Mouse (Mus musculus): ENCODE results near the gene Rad51b. TPM values are rescaled to one million over a fixed set of nuclear protein-coding genes. Genes with fewer than 3 reads are reported as not detected.

The Rad51b gene
- polyA plus RNA-seq, 1 experiment from 2014 or later: 6.4 TPM

GRCm38 (mm10) chr12:79762087-79762486, 465.0 kb downstream of the Rad51b start:
- Histone ChIP-seq H3K27ac (replicated peaks) (peak overlapping the region; percentile 62), H3K4me1 (peaks cover 47% of the 10 kb centered on the region), H3K36me3 (replicated peaks) (no peaks in the 10 kb centered on the region), H3K9me3 (no peaks in the 10 kb centered on the region), H3K27me3 (replicated peaks; ENCODE audit: low read depth, poor library complexity, severe bottlenecking) (no peaks in the 10 kb centered on the region), H3K4me3 (no peak overlapping the region)
- no peak for DNase-seq (ENCODE audit: low spot score)
- WGBS: 77% methylated on average over 2 of the region's 2 CpGs

GRCm38 (mm10) chr12:79762570-79763275, 465.6 kb downstream of the Rad51b start:
- H3K36me3 ChIP-seq (replicated peaks): no peaks in the 10 kb centered on the region
- no peak overlapping the region for H3K4me3 ChIP-seq
- WGBS: 74% methylated on average over 7 of the region's 7 CpGs
- no peak for DNase-seq (ENCODE audit: low spot score)
- no peaks in the 10 kb centered on the region for H3K27me3 ChIP-seq (replicated peaks; ENCODE audit: low read depth, poor library complexity, severe bottlenecking)
- no peaks in the 10 kb centered on the region for H3K9me3 ChIP-seq
- peaks cover 41% of the 10 kb centered on the region for H3K4me1 ChIP-seq
- peak overlapping the region; percentile 62 for H3K27ac ChIP-seq (replicated peaks)

- 87% methylated on average over 6 of the region's 6 CpGs for WGBS
- H3K27ac ChIP-seq (replicated peaks): 0 out of 2 replicates have a peak overlapping the region, but pooled peaks have one; percentile 21
Observed at GRCm38 (mm10) chr12:79766116-79766515, 469.0 kb downstream of the Rad51b start.

GRCm38 (mm10) chr12:79768741-79769322, 471.8 kb downstream of the Rad51b start:
- 92% methylated on average over 7 of the region's 7 CpGs for WGBS
- H3K36me3 ChIP-seq (replicated peaks): no peaks in the 10 kb centered on the region
- no peak overlapping the region for H3K4me3 ChIP-seq
- no peak for DNase-seq (ENCODE audit: low spot score)
- 0 out of 2 replicates have a peak, but pooled peaks cover 2% of the 10 kb centered on the region for H3K4me1 ChIP-seq
- H3K9me3 ChIP-seq: peaks cover 4% of the 10 kb centered on the region; the same call in 1 of the 2 replicates
- no peaks in the 10 kb centered on the region for H3K27me3 ChIP-seq (replicated peaks; ENCODE audit: low read depth, poor library complexity, severe bottlenecking)
- no peak overlapping the region for H3K27ac ChIP-seq (replicated peaks)

More at GRCm38 (mm10) chr12:79766116-79766515, 469.0 kb downstream of the Rad51b start:
- Histone ChIP-seq H3K4me1 (peaks cover 14% of the 10 kb centered on the region), H3K9me3 (no peaks in the 10 kb centered on the region), H3K36me3 (replicated peaks) (no peaks in the 10 kb centered on the region), H3K4me3 (no peak overlapping the region), H3K27me3 (replicated peaks; ENCODE audit: low read depth, poor library complexity, severe bottlenecking) (no peaks in the 10 kb centered on the region)
- no peak for DNase-seq (ENCODE audit: low spot score)

- H3K27me3 ChIP-seq (replicated peaks; ENCODE audit: low read depth, poor library complexity, severe bottlenecking): no peaks in the 10 kb centered on the region
- 93% methylated on average over 9 of the region's 9 CpGs for WGBS
- no peak for DNase-seq (ENCODE audit: low spot score)
- peaks cover 4% of the 10 kb centered on the region; the same call in 1 of the 2 replicates for H3K9me3 ChIP-seq
- H3K4me3 ChIP-seq: no peak overlapping the region
- H3K4me1 ChIP-seq: 0 out of 2 replicates have a peak, but pooled peaks cover 2% of the 10 kb centered on the region
- no peak overlapping the region for H3K27ac ChIP-seq (replicated peaks)
- no peaks in the 10 kb centered on the region for H3K36me3 ChIP-seq (replicated peaks)
Observed at GRCm38 (mm10) chr12:79769763-79770162, 472.7 kb downstream of the Rad51b start.

- no peak for DNase-seq (ENCODE audit: low spot score)
- H3K9me3 ChIP-seq: peaks cover 4% of the 10 kb centered on the region; the same call in 1 of the 2 replicates
- H3K27ac ChIP-seq (replicated peaks): no peak overlapping the region
- no peaks in the 10 kb centered on the region for H3K36me3 ChIP-seq (replicated peaks)
- H3K27me3 ChIP-seq (replicated peaks; ENCODE audit: low read depth, poor library complexity, severe bottlenecking): no peaks in the 10 kb centered on the region
- 0 out of 2 replicates have a peak, but pooled peaks cover 2% of the 10 kb centered on the region for H3K4me1 ChIP-seq
- no peak overlapping the region for H3K4me3 ChIP-seq
- 93% methylated on average over 4 of the region's 4 CpGs for WGBS
Observed at GRCm38 (mm10) chr12:79771194-79771593, 474.1 kb downstream of the Rad51b start.

- peaks cover 5% of the 10 kb centered on the region; the same call in 1 of the 2 replicates for H3K4me1 ChIP-seq
- H3K27ac ChIP-seq (replicated peaks): no peak overlapping the region
- H3K27me3 ChIP-seq (replicated peaks; ENCODE audit: low read depth, poor library complexity, severe bottlenecking): no peaks in the 10 kb centered on the region; the same call in 1 of the 2 replicates
- no peak overlapping the region for H3K4me3 ChIP-seq
- peaks cover 4% of the 10 kb centered on the region; the same call in 1 of the 2 replicates for H3K9me3 ChIP-seq
- no peak for DNase-seq (ENCODE audit: low spot score)
- 90% methylated on average over 3 of the region's 3 CpGs for WGBS
- no peaks in the 10 kb centered on the region for H3K36me3 ChIP-seq (replicated peaks)
Observed at GRCm38 (mm10) chr12:79771741-79772140, 474.7 kb downstream of the Rad51b start.

GRCm38 (mm10) chr12:79773246-79773645, 476.2 kb downstream of the Rad51b start:
- Histone ChIP-seq H3K27me3 (replicated peaks; ENCODE audit: low read depth, poor library complexity, severe bottlenecking) (no peaks in the 10 kb centered on the region; the same call in 1 of the 2 replicates), H3K27ac (replicated peaks) (no peak overlapping the region), H3K4me1 (peaks cover 10% of the 10 kb centered on the region; the same call in 1 of the 2 replicates), H3K4me3 (no peak overlapping the region), H3K36me3 (replicated peaks) (no peaks in the 10 kb centered on the region), H3K9me3 (peaks cover 4% of the 10 kb centered on the region; the same call in 1 of the 2 replicates)
- DNase-seq (ENCODE audit: low spot score): no peak
- 87% methylated on average over 4 of the region's 4 CpGs for WGBS

GRCm38 (mm10) chr12:79774571-79774970, 477.5 kb downstream of the Rad51b start:
- Histone ChIP-seq H3K36me3 (replicated peaks) (no peaks in the 10 kb centered on the region), H3K4me3 (no peak overlapping the region), H3K9me3 (peaks cover 4% of the 10 kb centered on the region; the same call in 1 of the 2 replicates), H3K4me1 (peaks cover 10% of the 10 kb centered on the region; the same call in 1 of the 2 replicates), H3K27ac (replicated peaks) (no peak overlapping the region; the same call in 1 of the 2 replicates), H3K27me3 (replicated peaks; ENCODE audit: low read depth, poor library complexity, severe bottlenecking) (no peaks in the 10 kb centered on the region; the same call in 1 of the 2 replicates)
- WGBS: 79% methylated on average over 4 of the region's 4 CpGs
- DNase-seq (ENCODE audit: low spot score): no peak

GRCm38 (mm10) chr12:79776828-79777227, 479.7 kb downstream of the Rad51b start:
- no peak for DNase-seq (ENCODE audit: low spot score)
- 83% methylated on average over 5 of the region's 5 CpGs for WGBS
- no peaks in the 10 kb centered on the region; the same call in 1 of the 2 replicates for H3K27me3 ChIP-seq (replicated peaks; ENCODE audit: low read depth, poor library complexity, severe bottlenecking)
- 0 out of 2 replicates have a peak overlapping the region, but pooled peaks have one; percentile 14 for H3K27ac ChIP-seq (replicated peaks)
- H3K4me1 ChIP-seq: peaks cover 21% of the 10 kb centered on the region
- H3K9me3 ChIP-seq: peaks cover 4% of the 10 kb centered on the region; the same call in 1 of the 2 replicates
- H3K36me3 ChIP-seq (replicated peaks): no peaks in the 10 kb centered on the region
- H3K4me3 ChIP-seq: no peak overlapping the region

- Histone ChIP-seq H3K36me3 (replicated peaks) (peaks cover 4% of the 10 kb centered on the region), H3K4me1 (peaks cover 21% of the 10 kb centered on the region), H3K9me3 (peaks cover 7% of the 10 kb centered on the region), H3K27me3 (replicated peaks; ENCODE audit: low read depth, poor library complexity, severe bottlenecking) (no peaks in the 10 kb centered on the region; the same call in 1 of the 2 replicates), H3K27ac (replicated peaks) (0 out of 2 replicates have a peak overlapping the region, but pooled peaks have one; percentile 19), H3K4me3 (no peak overlapping the region)
- no peak for DNase-seq (ENCODE audit: low spot score)
- 65% methylated on average over 2 of the region's 2 CpGs for WGBS
Observed at GRCm38 (mm10) chr12:79780745-79781144, 483.7 kb downstream of the Rad51b start.

- H3K4me3 ChIP-seq: no peak overlapping the region
- H3K9me3 ChIP-seq: peaks cover 7% of the 10 kb centered on the region
- DNase-seq (ENCODE audit: low spot score): no peak
- 83% methylated on average over 5 of the region's 5 CpGs for WGBS
- H3K27me3 ChIP-seq (replicated peaks; ENCODE audit: low read depth, poor library complexity, severe bottlenecking): no peaks in the 10 kb centered on the region
- H3K4me1 ChIP-seq: peaks cover 21% of the 10 kb centered on the region
- H3K36me3 ChIP-seq (replicated peaks): peaks cover 4% of the 10 kb centered on the region
- H3K27ac ChIP-seq (replicated peaks): no peak overlapping the region
Observed at GRCm38 (mm10) chr12:79781788-79782187, 484.7 kb downstream of the Rad51b start.

Measured in embryonic facial prominence, embryonic 10.5 days (tissue).